Mouse (Mus musculus): ENCODE measurements around the gene Cym.

The Cym gene

GRCm38 (mm10) chr3:107221608-107222007 is at the start of gene Cym:
TSS of gene Cym (minus strand) at chr3:107221732.
- DNase-seq = no peak

GRCm38 (mm10) chr3:107266814-107267345 is 45.3 kb upstream of the Cym start:
- no peak for DNase-seq

GRCm38 (mm10) chr3:107261851-107262165 is 40.3 kb upstream of the Cym start:
- peak; percentile 6 to 60 for DNase-seq

DNA sequence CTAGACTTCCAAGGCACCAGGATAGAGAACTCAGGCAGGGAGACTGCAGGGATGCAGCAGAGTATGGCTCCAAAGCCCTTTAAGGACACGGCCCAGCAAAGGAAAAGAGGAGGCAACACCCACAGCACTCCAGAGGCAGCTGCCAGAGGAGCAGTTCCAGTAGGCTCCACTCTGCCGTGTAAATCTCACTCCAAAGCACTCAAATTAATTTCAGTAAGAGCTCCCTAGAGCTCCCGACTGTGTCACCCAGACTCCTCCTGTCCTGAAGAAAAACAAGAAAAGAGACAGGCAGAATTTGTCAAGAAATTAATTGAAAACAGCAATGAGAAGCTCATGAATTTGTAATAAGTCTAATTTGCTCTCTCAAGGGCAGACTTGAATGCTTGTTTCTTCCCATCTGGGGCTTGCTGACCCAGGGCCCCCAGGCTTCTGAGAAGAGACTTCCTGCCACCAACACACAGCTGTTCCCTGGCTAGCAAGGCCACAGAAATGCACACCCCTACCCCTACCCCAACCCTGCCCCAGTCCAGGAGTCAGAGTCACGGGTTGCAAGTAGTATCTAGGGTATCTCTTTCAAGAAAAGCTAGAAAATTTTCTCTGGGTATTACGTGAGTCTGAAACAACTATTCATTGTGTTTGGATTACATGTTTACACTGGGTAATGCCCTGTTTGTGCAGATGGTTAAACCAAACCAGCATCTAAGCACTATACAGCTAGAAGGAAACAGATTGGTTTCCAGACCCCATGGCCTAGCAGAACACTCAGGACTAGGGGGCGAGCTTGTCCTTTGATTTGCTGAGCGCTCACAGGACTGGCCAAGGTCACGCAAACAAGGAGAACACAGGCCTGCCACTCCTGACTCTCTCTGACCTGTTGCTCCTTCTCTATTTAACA is 39.7 kb upstream of the Cym start:
- DNase-seq = peak in 1 of 2 experiments; percentile 13

DNA sequence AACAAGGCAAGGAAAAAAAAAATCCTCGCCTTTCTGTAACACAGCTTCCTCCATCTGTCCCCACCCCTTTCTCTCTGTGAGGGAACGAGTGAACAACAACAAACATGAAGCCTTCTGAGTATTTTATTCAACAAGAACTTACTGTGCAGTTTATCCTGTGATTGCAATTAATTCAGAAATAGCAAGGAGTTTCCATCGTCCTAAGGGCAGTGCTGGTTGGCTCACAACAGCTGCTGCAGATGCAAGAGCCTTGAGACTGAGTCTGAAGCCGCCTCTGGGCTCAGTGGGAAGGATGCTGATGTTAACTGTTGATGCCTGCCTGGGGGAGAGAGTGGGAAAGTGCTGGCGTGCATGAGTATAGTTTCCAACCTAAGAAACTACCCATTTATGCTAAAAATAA is 36.4 kb upstream of the Cym start:
- DNase-seq = no peak

DNA sequence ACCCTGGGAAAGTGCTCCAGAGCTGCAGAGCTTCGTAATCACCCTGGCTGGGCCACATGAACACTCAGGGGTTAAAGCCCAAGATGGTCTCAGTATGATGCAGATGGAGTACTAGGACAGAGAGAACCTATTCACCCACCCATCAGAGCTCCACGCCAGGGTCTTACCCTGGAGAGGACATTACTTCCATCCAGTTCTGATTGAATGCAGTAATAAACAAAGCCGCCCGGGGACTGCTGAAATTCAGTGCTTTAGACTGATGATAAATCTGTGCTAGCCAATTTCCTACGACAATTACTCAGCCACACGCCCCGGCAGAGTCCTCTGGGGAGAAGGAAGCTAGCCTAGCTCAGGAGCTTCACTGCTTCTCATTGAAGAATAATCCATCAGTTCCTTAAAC is 35.2 kb upstream of the Cym start:
- DNase-seq = no peak

GRCm38 (mm10) chr3:107255992-107256391 is 34.5 kb upstream of the Cym start:
- DNase-seq = no peak

GRCm38 (mm10) chr3:107253925-107254324 is 32.4 kb upstream of the Cym start:
- no peak for DNase-seq

GRCm38 (mm10) chr3:107252035-107252434 is 30.5 kb upstream of the Cym start:
- peak in 1 of 2 experiments; percentile 49 for DNase-seq

GRCm38 (mm10) chr3:107250320-107250719 is 28.8 kb upstream of the Cym start:
- no peak for DNase-seq

GRCm38 (mm10) chr3:107249042-107249441 is 27.5 kb upstream of the Cym start:
- peak; percentile 46 to 57 for DNase-seq

GRCm38 (mm10) chr3:107246876-107247275 is 25.3 kb upstream of the Cym start:
- DNase-seq = peak in 1 of 2 experiments; percentile 9

DNA sequence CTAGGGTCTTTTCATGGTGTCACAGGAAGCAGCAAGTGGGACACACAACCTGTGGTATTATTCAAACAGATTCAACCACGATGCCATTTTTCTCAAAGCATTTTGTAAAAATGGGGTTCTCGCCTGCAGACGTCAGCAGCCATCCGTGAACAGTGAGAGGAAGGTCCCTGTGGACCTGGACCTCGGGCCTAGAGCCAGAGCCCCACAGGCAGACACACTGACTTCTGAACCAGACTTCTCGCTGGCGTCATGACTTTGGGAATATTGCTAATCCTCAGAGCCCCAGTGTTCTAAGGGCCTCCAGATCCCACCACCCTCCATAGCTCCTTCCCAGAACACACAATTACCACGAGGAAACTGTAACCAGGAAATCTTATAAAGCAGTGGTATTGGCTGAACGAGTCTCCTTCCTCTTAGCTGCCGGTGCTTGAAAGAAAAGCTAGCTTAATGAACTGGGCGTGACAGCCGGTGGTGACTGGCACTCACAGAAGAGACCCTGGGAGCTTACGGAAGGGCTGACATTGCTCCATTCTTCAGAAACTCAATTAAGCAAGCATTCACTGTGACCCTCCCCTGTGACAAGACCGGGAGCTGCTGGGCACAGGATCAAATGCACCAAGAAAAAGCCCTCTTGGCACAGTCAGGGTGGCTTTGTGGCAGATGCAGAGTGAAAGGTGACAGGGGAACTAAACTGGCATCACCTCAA is 20.0 kb upstream of the Cym start:
- DNase-seq = peak; percentile 35 to 52

GRCm38 (mm10) chr3:107239607-107240006 is 18.1 kb upstream of the Cym start, which contains the start of gene Prok1:
TSS of gene Prok1 (minus strand) at chr3:107239707.
- no peak for DNase-seq

DNA sequence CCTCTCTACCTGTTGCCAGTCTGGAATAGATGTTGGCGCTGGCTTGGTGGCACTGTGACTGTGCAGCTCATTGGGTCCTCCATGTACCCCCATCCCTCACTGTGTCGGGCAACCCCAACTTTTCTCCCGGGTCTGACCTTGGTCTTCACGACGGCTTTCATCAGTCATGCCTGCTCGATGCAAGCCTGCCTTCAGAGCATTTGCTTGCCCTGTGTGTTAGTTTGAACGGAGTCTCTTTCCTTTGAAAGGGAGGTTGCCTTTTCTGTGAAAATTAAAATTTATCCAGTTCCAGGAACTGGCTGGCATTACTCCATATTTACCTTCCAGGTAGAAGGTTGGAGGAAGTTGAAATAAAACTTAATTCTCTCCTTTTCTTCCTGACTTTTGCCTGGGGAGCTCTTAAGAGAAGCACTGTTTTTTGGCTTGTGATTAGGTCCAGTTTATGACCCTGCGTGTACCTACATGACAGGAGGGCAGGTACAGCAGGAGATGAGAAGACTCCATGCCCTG is 17.0 kb upstream of the Cym start:
- DNase-seq = peak; percentile 23 to 41

DNA sequence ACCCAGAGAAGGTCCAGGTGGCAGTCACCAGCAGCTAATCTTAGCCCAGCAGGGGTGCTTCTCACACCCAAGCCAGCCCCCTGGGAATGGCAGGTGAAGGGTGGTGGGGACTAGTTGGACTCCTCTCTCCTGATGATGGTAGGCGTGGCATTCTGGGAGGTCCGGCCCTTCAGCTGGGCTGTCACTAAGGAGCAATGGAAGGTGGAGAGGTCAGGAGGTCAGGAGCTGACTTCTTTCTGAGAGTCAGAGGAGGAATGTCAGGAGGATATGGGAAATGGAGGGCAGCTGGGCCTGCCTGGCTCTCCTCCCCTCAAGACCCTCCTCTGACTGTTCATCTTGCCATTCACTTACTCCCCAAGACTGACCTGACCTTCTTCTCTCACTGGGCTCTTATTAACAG is 16.5 kb upstream of the Cym start:
- DNase-seq = no peak

DNA sequence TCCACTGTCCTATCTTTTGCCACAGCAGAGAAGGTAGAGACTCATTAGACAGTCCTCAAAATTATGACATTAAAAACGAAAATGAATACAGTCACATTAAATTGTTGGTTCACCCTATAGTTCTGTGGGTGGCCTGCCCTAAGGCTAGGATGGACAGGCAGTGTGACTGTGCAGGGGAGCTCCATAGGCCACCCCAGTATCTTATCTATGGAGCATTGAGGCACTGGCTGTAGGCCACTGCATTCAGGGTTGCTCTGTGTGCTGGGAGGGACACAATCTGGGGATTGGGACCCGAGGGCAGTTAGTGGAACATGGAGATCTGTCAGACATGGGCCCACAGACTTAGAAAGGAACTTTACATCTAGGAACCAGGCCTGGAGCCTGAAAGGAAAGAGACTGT is 12.4 kb upstream of the Cym start:
- no peak for DNase-seq

- DNase-seq = peak; percentile 73 to 88
Measured at GRCm38 (mm10) chr3:107233351-107233813, 11.8 kb upstream of the Cym start.

DNA sequence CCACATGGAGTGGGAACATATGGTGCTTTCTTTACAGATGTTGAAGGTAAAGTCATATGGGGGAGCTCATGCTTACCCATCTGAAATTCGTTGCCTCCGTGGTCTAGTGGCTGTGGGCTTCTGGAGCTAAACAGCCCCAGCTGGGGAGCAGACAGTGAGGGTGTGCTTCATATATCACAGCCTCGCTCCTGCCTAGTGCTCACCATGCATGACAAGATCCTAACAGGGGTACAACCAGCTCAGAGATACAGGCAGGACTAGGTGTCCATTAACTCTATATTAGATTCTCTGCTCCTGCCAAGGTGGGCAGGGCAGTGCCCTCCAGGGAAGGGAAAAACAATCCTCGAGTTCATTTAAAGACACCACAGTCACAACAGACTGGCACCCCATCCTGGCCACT is 9.7 kb upstream of the Cym start:
- DNase-seq = no peak

- no peak for DNase-seq
Measured at GRCm38 (mm10) chr3:107230527-107230926, 9.0 kb upstream of the Cym start, which contains the start of gene A630076J17Rik. TSS of gene A630076J17Rik (plus strand) at chr3:107230614.

GRCm38 (mm10) chr3:107229822-107230221 is 8.3 kb upstream of the Cym start:
- no peak for DNase-seq

DNA sequence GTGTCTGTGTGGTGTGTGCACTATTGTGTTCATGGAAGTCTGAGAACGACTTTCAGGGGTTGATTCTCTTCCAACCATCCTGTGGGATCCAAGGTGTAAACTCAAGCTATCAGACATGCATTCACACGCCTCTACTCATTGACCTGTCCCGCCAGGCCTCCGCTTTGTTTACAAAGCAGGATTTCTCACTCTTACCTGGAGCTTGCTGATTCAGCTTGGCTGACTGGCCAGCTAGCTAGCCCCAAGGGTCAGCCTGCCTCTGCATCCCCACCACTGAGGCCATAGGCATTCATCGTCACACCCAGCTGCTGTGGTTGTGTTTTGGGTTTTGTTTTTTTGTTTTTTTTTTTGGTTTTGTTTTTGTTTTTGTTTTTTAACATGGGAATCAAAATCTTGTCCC is 7.7 kb upstream of the Cym start:
- no peak for DNase-seq

GRCm38 (mm10) chr3:107225820-107226219 is 4.3 kb upstream of the Cym start:
- DNase-seq = no peak
